Mouse (Mus musculus): ENCODE measurements around the gene Prlr. TPM values are rescaled to one million over a fixed set of nuclear protein-coding genes. Genes with fewer than 3 reads are reported as not detected.

Prlr gene
- under 1 TPM; 0.03 to 0.50 TPM for total RNA-seq (2021)
- long read RNA-seq, experiment 1: 0 reads
- long read RNA-seq, experiment 2: 0 reads

GRCm38 (mm10) chr15:10177083-10177482 is at the start of gene Prlr:
Gene Prlr (plus strand): TSS chr15:10177238.
- no peak within 1 kb of the TSS for H3K27ac ChIP-seq
- intact Hi-C loops (cut with DNase I): no loop called here
- no peak for DNase-seq
- TF ChIP-seq CTCF (IDR thresholded peaks at IDR 0.05): no peak
- peak within 1 kb of the TSS; percentile 63 for H3K4me3 ChIP-seq

- intact Hi-C loops (cut with DNase I): no loop called here
- no peak overlapping the region for H3K4me3 ChIP-seq
- DNase-seq: no peak
- TF ChIP-seq CTCF (IDR thresholded peaks at IDR 0.05): no peak
- no peak overlapping the region for H3K27ac ChIP-seq
These were observed 43.3 kb upstream of the Prlr start for GRCm38 (mm10) chr15:10133781-10134180.

- intact Hi-C loops (cut with DNase I): no loop called here
- no peak for TF ChIP-seq CTCF (IDR thresholded peaks at IDR 0.05)
- Histone ChIP-seq H3K27ac (no peak overlapping the region), H3K4me3 (no peak overlapping the region)
- DNase-seq: no peak
These were observed 42.1 kb upstream of the Prlr start for GRCm38 (mm10) chr15:10134889-10135288.

GRCm38 (mm10) chr15:10144520-10144919 is 32.5 kb upstream of the Prlr start:
- no peak for DNase-seq
- H3K4me3 ChIP-seq: no peak overlapping the region
- intact Hi-C loops (cut with DNase I): no loop called here
- no peak for TF ChIP-seq CTCF (IDR thresholded peaks at IDR 0.05)
- H3K27ac ChIP-seq: no peak overlapping the region

GRCm38 (mm10) chr15:10148196-10148595 is 28.8 kb upstream of the Prlr start:
- no peak for TF ChIP-seq CTCF (IDR thresholded peaks at IDR 0.05)
- no peak for DNase-seq
- intact Hi-C loops (cut with DNase I): no loop called here
- H3K27ac ChIP-seq: no peak overlapping the region
- no peak overlapping the region for H3K4me3 ChIP-seq

GRCm38 (mm10) chr15:10160663-10161062 is 16.4 kb upstream of the Prlr start:
- DNase-seq: no peak
- intact Hi-C loops (cut with DNase I): no loop called here
- no peak overlapping the region for H3K27ac ChIP-seq
- no peak overlapping the region for H3K4me3 ChIP-seq
- no peak for TF ChIP-seq CTCF (IDR thresholded peaks at IDR 0.05)

GRCm38 (mm10) chr15:10175078-10175477 is 2.0 kb upstream of the Prlr start:
- intact Hi-C loops (cut with DNase I): no loop called here
- Histone ChIP-seq H3K4me3 (no peak overlapping the region), H3K27ac (no peak overlapping the region)
- TF ChIP-seq CTCF (IDR thresholded peaks at IDR 0.05): no peak
- no peak for DNase-seq

GRCm38 (mm10) chr15:10175656-10176055 is 1.4 kb upstream of the Prlr start:
- TF ChIP-seq CTCF (IDR thresholded peaks at IDR 0.05): no peak
- Histone ChIP-seq H3K27ac (no peak overlapping the region), H3K4me3 (no peak overlapping the region)
- no peak for DNase-seq
- intact Hi-C loops (cut with DNase I): no loop called here

GRCm38 (mm10) chr15:10177519-10178130 is 587 bp downstream of the Prlr start:
- H3K4me3 ChIP-seq: peak overlapping the region; percentile 63
- no peak overlapping the region for H3K27ac ChIP-seq
- intact Hi-C loops (cut with DNase I): no loop called here
- no peak for TF ChIP-seq CTCF (IDR thresholded peaks at IDR 0.05)
- peak; percentile 22 for DNase-seq

GRCm38 (mm10) chr15:10178131-10178566 is 1.1 kb downstream of the Prlr start:
- intact Hi-C loops (cut with DNase I): no loop called here
- no peak overlapping the region for H3K27ac ChIP-seq
- no peak for TF ChIP-seq CTCF (IDR thresholded peaks at IDR 0.05)
- DNase-seq: no peak
- H3K4me3 ChIP-seq: peak overlapping the region; percentile 63

- DNase-seq: no peak
- no peak overlapping the region for H3K4me3 ChIP-seq
- intact Hi-C loops (cut with DNase I): no loop called here
- TF ChIP-seq CTCF (IDR thresholded peaks at IDR 0.05): no peak
- no peak overlapping the region for H3K27ac ChIP-seq
These were observed 3.7 kb downstream of the Prlr start for GRCm38 (mm10) chr15:10180694-10181093.

GRCm38 (mm10) chr15:10192101-10192630 is 15.1 kb downstream of the Prlr start:
- TF ChIP-seq CTCF (IDR thresholded peaks at IDR 0.05): no peak
- DNase-seq: no peak
- no peak overlapping the region for H3K4me3 ChIP-seq
- intact Hi-C loops (cut with DNase I): no loop called here
- no peak overlapping the region for H3K27ac ChIP-seq

GRCm38 (mm10) chr15:10200991-10201390 is 24.0 kb downstream of the Prlr start:
- intact Hi-C loops (cut with DNase I): no loop called here

More at GRCm38 (mm10) chr15:10200991-10201390, 24.0 kb downstream of the Prlr start:
- DNase-seq: no peak
- Histone ChIP-seq H3K4me3 (no peak overlapping the region), H3K27ac (no peak overlapping the region)
- TF ChIP-seq CTCF (IDR thresholded peaks at IDR 0.05): no peak

Measured in gastrocnemius, adult 2 months (tissue).